Mouse (Mus musculus): ENCODE data around the gene Grb2.

Grb2 gene

GRCm38 (mm10) chr11:115712268-115712667 lies 3.9 kb upstream of the Grb2 start:
- DNase-seq (ENCODE audit: low spot score) = no peak

- DNase-seq (ENCODE audit: low spot score) = no peak
These were observed 2.7 kb upstream of the Grb2 start for GRCm38 (mm10) chr11:115711133-115711532.

DNA sequence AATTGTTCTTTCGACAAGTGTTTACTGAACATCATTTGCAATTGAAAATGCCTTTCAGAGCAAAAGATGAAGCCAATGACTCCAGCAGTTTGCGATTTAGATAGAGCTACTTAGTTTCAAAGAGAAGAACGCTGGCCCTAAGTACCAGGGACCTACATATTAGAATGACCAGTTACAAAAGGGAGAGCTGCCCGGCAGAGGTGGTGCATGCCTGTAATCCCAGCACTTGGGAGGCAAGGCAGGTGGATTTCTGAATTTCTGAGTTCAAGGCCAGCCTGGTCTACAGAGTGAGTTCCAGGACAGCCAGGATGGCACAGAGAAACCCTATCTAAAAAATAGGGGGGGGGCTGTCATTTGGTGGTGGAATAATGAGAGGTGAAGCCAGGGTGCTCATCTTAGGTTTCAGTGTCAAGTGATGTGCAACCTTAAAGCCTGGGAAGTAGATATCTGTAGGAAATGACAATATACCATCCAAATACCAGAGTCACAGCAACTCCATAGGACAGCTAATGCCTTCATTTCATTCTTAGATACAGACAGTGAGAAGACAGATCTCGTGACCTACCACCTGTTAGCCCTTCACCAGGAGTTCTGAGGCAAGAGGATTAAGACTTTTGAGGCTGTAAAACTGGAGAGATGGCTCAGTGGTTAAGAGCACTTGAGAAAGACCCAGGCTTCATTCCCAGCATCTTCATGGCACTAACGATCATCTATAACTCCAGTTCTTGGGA lies 1.6 kb upstream of the Grb2 start:
- DNase-seq (ENCODE audit: low spot score) = no peak

- DNase-seq (ENCODE audit: low spot score) = no peak
These were observed 795 bp upstream of the Grb2 start for GRCm38 (mm10) chr11:115708956-115709828.

DNA sequence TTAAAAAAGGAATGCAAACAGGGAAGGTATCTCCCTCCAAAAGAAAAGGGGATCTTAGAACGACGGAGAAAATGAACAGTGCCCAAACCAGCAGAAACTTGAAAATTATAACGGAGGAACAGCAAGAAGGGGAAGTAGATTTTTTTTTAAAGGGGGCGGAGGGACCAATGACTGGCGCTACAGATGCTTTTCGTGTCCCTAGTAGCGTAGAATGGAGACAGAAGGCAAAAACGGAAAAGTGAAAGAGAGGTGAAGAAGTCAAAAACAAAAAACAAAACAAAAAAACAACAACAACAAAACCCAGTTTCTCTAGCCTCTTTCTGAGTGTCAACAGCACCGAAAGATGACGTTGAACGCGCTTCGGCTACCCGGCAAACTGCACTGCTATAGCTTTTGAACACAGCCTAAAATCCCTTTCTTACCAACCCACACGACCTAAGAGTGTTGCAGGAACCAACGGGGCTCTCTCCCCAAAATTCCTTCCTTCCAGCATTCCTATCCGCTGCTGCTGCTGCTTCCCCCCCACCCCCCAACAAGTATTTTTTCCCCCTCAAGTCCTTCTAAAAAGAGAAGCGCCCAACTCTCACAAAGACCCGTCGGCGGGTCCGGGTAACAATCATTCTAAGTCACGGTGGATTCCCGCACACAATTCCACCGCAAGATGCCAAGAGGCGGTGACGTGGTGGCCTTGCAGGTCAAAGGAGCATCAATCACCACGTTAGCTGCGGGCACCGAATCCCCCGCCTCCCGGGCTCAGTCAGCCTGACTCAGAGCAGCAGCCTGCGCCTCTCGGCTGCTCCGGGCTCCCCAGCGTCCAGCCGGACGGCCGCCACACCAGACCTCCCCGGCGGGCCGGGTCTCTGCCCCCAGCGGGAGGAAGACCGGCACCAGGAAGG lies 836 bp downstream of the Grb2 start:
- peak; percentile 60 for DNase-seq (ENCODE audit: low spot score)

DNA sequence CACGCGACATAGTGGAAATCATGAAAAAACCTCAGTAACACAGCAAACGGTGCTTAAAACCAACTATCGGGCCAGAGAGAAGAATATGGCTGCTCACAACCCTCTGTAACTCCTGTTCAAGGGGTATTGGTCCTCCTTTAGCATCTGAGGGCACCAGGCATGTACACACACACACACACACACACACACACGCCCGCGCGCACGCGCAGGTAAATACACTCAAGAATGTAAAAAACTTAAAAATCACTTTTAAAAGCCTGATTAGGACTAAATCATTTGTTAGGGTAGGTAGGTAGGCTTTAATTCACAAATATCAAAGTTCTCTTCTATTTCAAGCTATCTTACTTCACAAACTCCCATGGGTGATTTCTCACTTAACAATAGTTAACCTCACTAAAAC lies 1.8 kb downstream of the Grb2 start:
- DNase-seq (ENCODE audit: low spot score) = no peak

DNA sequence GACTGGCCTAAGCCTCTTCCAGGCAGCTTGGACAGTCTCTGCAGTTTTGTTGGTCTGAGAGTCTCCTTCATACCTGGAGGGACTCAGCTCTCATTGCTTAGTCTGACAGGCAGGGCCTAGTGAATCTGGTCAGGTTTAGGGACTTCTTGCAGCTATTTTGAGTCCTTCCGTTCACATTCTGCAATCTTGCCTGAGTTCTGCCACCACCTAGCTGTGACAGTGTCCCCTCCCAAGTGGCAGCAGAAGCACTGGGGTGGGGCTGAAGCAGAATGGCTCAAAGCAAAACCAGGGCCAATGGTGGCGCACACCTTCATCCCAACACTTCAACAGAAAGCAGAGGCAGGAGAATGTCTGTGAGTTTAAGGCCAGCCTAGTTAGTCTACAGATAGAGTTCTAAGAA lies 2.8 kb downstream of the Grb2 start:
- no peak for DNase-seq (ENCODE audit: low spot score)

GRCm38 (mm10) chr11:115704648-115705047 lies 3.7 kb downstream of the Grb2 start:
- DNase-seq (ENCODE audit: low spot score) = no peak

GRCm38 (mm10) chr11:115703466-115703865 lies 4.9 kb downstream of the Grb2 start:
- DNase-seq (ENCODE audit: low spot score) = no peak

GRCm38 (mm10) chr11:115698986-115699728 lies 9.2 kb downstream of the Grb2 start:
- DNase-seq (ENCODE audit: low spot score) = peak; percentile 74

DNA sequence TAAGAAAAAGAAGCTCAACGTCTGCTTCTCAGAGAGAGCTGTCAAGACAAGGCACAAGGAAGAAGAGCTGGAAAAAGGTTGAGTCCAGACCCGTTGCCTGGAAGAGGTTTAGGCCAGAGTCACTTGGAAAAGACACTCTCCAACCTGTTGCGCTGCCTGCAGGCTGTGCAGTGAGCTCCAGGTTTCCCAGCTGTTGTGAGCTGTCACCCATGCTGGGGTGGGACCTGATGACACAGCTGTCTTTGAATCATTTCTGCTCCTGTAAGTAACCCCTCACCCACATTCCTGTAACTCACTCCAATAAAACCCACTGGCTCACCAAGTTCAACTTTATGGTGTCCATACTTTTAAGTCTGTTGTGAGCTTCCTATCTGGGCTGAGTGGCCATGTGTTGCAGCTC lies 10.7 kb downstream of the Grb2 start:
- DNase-seq (ENCODE audit: low spot score) = no peak

GRCm38 (mm10) chr11:115697091-115697490 lies 11.3 kb downstream of the Grb2 start:
- peak; percentile 68 for DNase-seq (ENCODE audit: low spot score)

GRCm38 (mm10) chr11:115696471-115696870 lies 11.9 kb downstream of the Grb2 start:
- peak; percentile 87 for DNase-seq (ENCODE audit: low spot score)

DNA sequence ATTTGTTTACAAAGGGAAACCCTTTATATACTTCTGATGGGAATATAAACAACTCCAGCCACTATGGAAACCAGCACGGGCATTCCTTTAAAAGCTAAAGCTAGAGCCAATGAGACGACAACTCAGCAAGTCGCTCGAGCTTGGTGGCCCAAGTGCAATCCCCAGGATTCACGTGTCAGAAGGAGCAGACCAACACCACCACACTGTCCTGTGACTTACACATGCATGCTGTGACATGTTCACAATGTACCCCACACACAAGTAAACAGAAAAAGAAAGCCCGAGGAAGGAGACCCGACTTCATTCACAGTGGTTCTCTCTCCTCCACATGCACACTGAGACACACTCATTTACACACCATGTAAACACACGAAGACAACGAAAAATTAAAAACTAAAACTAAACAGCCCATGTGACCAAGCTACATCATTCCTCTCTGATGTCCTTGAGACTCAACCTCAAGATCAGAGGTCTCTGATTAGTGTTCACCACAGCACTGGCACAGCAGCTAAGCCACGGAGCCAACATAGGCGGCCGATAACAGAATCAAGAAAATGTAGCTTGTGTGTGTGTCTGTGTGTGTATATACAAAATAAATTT lies 14.3 kb downstream of the Grb2 start:
- no peak for DNase-seq (ENCODE audit: low spot score)

DNA sequence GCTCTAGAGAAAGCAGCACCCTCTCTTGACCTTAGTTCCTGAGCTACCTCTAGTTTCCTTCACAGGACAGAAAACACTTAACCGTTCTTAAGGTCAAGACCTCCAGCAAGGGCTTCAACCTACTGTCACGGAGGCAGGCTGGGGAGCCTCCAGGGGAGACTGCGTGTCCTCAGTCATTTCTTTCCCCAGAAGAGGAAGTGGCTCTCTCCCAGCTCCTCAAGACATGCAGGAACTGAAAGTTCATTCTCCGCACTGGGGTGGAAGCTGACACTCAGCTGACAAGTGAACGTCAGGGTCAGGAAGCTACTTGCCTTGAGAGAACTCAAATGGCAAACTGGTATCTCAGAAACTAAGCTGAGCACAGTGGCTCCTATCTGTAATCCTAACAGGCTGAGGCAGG lies 15.6 kb downstream of the Grb2 start:
- DNase-seq (ENCODE audit: low spot score) = peak; percentile 53

DNA sequence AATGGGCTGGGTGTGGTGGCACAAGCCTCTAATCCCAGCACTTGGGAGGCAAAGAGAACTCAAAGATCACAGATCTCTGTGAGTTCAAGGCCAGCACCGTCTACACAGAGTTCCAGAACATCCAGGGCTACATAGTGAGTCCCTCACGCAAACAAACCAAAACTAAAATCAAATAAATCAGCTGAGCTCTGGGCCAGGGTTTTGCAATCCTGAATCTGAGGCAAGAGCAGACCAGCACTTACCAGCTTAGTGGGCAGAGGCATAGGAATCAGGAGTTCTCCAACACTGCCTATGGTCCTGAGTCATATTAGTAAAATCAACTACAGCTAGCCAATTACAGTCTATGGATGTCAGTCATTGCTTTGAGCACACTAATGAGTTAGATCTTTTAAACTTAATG lies 16.4 kb downstream of the Grb2 start:
- DNase-seq (ENCODE audit: low spot score) = peak; percentile 86

- no peak for DNase-seq (ENCODE audit: low spot score)
These were observed 16.9 kb downstream of the Grb2 start for GRCm38 (mm10) chr11:115691511-115691910.

DNA sequence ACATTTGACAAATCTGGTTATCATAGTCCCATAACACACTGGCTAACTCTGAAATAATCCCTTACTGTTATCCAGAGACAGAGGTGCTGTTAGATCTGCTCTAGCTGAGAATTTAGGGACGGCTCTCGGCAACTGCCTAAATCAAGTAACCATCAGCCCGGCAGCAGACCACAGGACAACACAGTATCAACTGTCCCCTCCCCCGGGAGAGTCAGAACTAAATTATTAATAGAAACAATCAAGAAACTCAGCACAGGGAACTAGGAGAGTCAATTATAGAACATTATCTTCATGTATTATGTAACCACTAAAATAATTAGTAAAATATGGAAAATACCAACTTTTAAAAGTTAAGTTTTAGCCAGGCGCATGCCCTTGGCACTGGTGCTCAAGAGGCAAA lies 17.4 kb downstream of the Grb2 start:
- no peak for DNase-seq (ENCODE audit: low spot score)

DNA sequence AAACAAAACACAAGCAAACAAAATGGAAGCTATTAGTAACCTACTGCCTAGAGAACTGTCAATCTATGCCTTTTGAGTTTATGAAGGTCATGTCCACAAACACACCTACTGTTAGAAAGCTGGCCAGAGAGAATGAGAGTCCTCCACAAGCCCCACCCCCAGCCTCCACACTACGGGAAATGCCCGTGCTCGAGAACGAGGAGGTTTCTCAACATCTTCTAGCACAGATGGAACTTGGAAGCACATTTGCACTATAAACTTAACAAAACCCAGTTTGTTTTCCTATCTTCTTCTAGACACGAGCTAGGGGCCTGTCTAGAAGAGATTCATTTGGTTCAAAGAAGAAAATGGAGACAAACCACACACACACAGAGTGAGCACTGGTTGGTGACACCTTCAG lies 18.0 kb downstream of the Grb2 start:
- peak; percentile 51 for DNase-seq (ENCODE audit: low spot score)

GRCm38 (mm10) chr11:115689137-115689915 lies 19.1 kb downstream of the Grb2 start:
- no peak for DNase-seq (ENCODE audit: low spot score)

Data from adipocyte (in vitro differentiated cells).